Mouse (Mus musculus): ENCODE measurements at regions not wholly inside any gene's neighbourhood (a gene's known extent, or its start where the extent isn't known, plus 50 kb on each side); places are given as distances from the start of the nearest gene placed in this dataset.

DNA sequence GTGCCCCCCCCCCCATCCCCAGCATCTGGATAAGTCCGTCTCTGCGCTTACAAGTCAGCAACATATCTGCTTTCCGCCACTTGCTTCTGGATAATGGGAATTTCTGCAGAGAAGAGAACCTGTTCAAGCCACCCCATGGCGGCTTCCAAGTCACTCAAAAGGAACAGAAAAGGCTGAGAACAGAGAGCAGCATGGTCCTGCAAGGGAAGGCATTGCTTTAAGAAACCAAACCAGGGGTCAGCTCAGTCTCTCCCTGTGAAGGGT lies 137.5 kb upstream of the Mafb start:
- no peak for DNase-seq (ENCODE audit: extremely low spot score in 1 of 2, low spot score in 1 of 2)

DNA sequence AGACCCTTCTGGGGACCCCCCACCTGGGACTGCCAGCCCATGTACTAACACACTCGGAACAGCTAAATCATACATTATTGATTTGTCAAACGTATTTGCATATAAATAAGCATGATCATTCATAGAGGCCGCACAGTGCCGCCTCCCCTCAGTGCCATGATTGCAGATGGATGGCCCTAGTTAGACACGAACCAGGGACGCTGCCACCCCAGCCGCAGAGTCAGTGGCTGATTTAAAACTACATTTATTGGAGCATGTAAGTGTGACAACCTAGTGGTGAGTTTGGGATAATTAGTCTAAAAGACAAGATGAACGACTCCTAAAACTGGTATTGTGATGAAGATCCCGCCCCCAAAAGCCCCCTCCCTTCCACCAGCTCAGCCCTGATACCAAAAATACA lies 138.3 kb upstream of the Top1 start:
- DNase-seq (ENCODE audit: extremely low spot score in 1 of 2, low spot score in 1 of 2) = no peak

- peak in 1 of 2 experiments; percentile 17 for DNase-seq (ENCODE audit: extremely low spot score in 1 of 2, low spot score in 1 of 2)
Observed at GRCm38 (mm10) chr2:160507816-160508564, 137.7 kb upstream of the Top1 start.

DNA sequence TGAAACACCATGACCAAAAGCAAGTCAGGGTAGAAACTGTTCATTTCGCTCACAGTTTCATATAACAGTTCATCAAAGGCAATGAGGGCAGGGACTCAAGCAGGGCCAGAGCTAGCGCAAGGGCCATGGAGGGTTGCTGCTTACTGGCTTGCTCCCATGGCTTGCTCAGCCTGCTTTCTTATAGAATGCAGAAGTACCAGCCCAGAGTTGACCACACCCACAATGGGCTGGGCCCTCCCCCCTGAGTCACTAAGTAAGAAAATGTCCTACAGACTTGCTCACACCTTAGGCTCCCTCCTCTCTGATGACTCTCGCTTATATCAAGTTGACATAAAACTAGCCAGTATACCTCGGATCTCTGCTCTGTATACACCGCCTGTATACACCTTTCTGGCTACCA lies 135.5 kb upstream of the Top1 start:
- DNase-seq (ENCODE audit: extremely low spot score in 1 of 2, low spot score in 1 of 2) = no peak

DNA sequence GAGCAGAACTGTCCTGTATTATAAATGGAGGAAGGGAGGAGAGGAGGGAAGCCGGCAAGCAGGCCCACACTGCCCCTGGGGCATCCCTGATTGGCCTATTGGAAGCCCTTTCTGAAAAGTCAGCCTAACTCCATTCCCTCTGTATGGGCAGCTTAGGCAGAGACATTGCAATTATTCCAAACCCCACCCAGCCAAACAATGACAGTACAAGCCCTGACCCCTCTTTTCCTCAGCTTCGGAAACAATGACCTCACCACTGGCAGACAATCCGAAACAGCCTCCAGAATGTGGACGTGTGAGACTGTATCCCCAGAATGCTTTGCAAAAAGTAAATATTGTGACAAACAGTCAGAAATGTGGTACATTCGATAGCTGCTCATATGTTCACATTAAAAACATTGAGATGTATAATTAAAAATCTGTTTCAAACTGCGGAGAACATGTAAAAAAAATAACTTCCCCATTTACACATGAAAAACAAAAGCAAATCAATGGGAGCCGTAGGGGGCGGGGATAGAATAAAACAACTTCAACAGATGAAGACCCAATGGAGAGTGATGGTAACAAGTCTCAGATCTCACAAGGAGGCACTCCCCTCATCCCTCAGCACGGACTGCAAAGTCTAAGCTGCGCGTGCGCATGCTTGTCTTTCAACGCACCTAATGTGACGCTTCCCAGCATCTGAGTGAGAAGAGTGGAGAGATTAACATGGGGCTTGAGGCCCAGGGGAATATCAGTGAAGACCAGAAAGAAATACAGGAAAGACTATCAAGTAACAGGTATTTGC lies 134.9 kb upstream of the Top1 start:
- DNase-seq (ENCODE audit: extremely low spot score in 1 of 2, low spot score in 1 of 2) = peak in 1 of 2 experiments; percentile 17

- no peak for DNase-seq (ENCODE audit: extremely low spot score in 1 of 2, low spot score in 1 of 2)
Observed at GRCm38 (mm10) chr2:160515621-160516020, 130.1 kb upstream of the Top1 start.

GRCm38 (mm10) chr2:160516526-160516925 lies 129.2 kb upstream of the Top1 start:
- no peak for DNase-seq (ENCODE audit: extremely low spot score in 1 of 2, low spot score in 1 of 2)

- no peak for DNase-seq (ENCODE audit: extremely low spot score in 1 of 2, low spot score in 1 of 2)
Observed at GRCm38 (mm10) chr2:160525301-160526205, 120.1 kb upstream of the Top1 start.

- no peak for DNase-seq (ENCODE audit: extremely low spot score in 1 of 2, low spot score in 1 of 2)
Observed at GRCm38 (mm10) chr2:160526377-160527125, 119.1 kb upstream of the Top1 start.

DNA sequence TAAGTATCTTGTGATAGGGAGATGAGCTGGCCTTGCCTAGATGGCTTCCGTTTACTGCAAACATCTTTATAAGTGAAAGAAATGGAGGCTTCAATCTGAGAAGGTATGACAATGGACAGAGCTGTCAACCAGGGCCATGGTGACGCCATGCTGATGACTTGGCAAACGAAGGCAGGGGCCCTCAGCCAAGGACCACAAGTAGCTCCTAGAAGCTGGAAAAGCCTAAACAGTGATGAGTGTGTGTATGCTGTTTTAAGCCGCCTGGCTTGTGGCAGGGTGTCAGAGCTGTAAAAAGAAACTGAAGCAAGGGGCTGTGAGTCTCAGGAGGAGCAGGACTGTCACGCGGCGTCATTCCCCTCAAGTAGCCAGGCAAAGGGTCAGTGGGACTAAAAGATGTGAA lies 116.4 kb upstream of the Top1 start:
- no peak for DNase-seq (ENCODE audit: extremely low spot score in 1 of 2, low spot score in 1 of 2)

GRCm38 (mm10) chr2:160530377-160530776 lies 115.3 kb upstream of the Top1 start:
- no peak for DNase-seq (ENCODE audit: extremely low spot score in 1 of 2, low spot score in 1 of 2)

- no peak for DNase-seq (ENCODE audit: extremely low spot score in 1 of 2, low spot score in 1 of 2)
Observed at GRCm38 (mm10) chr2:160537319-160537719, 108.4 kb upstream of the Top1 start.

GRCm38 (mm10) chr2:160545527-160545926 lies 100.2 kb upstream of the Top1 start:
- DNase-seq (ENCODE audit: extremely low spot score in 1 of 2, low spot score in 1 of 2) = no peak

DNA sequence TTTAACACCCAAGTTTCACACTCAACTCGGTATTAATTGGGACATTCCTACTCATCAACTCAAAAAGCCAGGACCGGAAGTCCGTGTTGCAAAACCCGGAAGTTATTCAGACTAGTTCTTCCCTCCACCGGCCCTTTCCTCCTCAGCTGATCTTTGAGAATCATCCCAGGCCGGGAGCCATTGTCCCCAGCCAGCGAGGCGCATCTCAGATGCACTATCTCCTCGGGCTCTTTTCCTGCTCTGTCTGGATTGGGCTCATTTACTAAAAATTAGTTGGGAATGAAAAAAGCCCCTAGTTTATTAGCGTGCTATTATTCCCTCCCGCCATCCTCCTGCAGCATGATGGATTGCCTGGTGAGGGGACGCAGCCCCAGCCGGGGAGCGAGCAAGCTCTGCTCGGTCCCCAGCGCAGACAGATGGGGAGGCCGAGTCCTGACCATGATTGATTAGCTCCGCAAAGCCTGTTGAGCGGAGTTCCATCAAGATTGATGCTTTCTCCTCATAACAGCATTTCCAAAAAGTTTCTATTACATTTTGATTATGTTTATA lies 93.5 kb upstream of the Top1 start:
- no peak for DNase-seq (ENCODE audit: extremely low spot score in 1 of 2, low spot score in 1 of 2)

GRCm38 (mm10) chr2:160561711-160562110 lies 84.0 kb upstream of the Top1 start:
- DNase-seq (ENCODE audit: extremely low spot score in 1 of 2, low spot score in 1 of 2) = no peak

- DNase-seq (ENCODE audit: extremely low spot score in 1 of 2, low spot score in 1 of 2) = no peak
Observed at GRCm38 (mm10) chr2:160567813-160568212, 77.9 kb upstream of the Top1 start.

DNA sequence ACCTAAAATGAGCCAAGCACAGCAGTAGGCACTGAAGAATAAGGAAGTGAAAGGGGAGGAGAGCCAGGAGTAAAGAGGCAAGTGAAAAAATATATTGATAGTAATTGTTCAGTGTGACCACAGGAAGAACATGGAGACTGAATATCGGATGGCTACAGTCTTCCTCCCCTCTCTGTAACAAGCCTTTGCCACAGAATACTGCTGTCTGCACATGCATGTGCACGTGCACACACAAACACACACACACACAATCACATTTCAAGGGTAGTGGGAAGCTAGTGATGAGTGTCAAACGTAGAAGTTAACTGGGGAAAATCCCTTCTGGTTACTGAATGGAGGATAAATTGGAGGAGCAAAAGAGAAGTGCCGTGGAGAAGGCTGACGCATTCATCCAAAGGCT lies 76.2 kb upstream of the Top1 start:
- DNase-seq (ENCODE audit: extremely low spot score in 1 of 2, low spot score in 1 of 2) = no peak

- peak; percentile 50 to 96 for DNase-seq (ENCODE audit: extremely low spot score in 1 of 2, low spot score in 1 of 2)
Observed at GRCm38 (mm10) chr2:160578384-160579320, 67.0 kb upstream of the Top1 start.

- no peak for DNase-seq (ENCODE audit: extremely low spot score in 1 of 2, low spot score in 1 of 2)
Observed at GRCm38 (mm10) chr2:160580250-160580649, 65.4 kb upstream of the Top1 start.

All from frontal cortex, adult 2 months (tissue).